Mouse (Mus musculus) spleen, adult 2 months (tissue): ENCODE data around the gene Hmga1b.

Experiments used
- CTCF ChIP-seq: fragments of 200-500 bp; IDR thresholded peaks from 2 replicates; pipeline ENCODE4 v1.5.1; 2011; ENCODE audit warnings: mild to moderate bottlenecking, inconsistent platforms; ENCODE audit not compliant: insufficient read depth, insufficient read length, insufficient replicate concordance; ENCODE audit errors: extremely low read depth
- POLR2A ChIP-seq: fragments of 200-500 bp; IDR thresholded peaks from 2 replicates; pipeline ENCODE4 v1.6.1; 2011; ENCODE audit warnings: low read depth, low read length, inconsistent platforms

GRCm38 (mm10) chr11:120789810-120790209 is 27.2 kb downstream of the Hmga1b start:
- TF ChIP-seq POLR2A (no peak), CTCF (no peak)
